Mouse (Mus musculus): ENCODE data around the gene Cysrt1. TPM values are rescaled to one million over a fixed set of nuclear protein-coding genes. Genes with fewer than 3 reads are reported as not detected.

Cysrt1 gene
- polyA plus RNA-seq, 1 experiment = not detected

GRCm38 (mm10) chr2:25286837-25287636 is 44.8 kb upstream of the Cysrt1 start:
- no peak for TF ChIP-seq GATA1 (IDR thresholded peaks at IDR 0.05; ENCODE audit: low read length)
- no peak for TF ChIP-seq TAL1 (IDR thresholded peaks at IDR 0.05; ENCODE audit: low read length)
- peaks cover 21% of the 10 kb centered on the region for H3K4me1 ChIP-seq (ENCODE audit: control insufficient read depth)
- peaks cover 3% of the 10 kb centered on the region; the same call in 1 of the 2 replicates for H3K9me3 ChIP-seq (ENCODE audit: control insufficient read depth, low read length)
- no peak overlapping the region for H3K4me3 ChIP-seq (replicated peaks)
- H3K36me3 ChIP-seq (ENCODE audit: control insufficient read depth) = peaks cover 43% of the 10 kb centered on the region
- H3K27me3 ChIP-seq (ENCODE audit: control insufficient read depth) = peaks cover 42% of the 10 kb centered on the region

GRCm38 (mm10) chr2:25286314-25286713 is 44.1 kb upstream of the Cysrt1 start:
- Histone ChIP-seq H3K9me3 (ENCODE audit: control insufficient read depth, low read length) (peaks cover 3% of the 10 kb centered on the region; the same call in 1 of the 2 replicates), H3K27me3 (ENCODE audit: control insufficient read depth) (peaks cover 35% of the 10 kb centered on the region), H3K36me3 (ENCODE audit: control insufficient read depth) (peaks cover 47% of the 10 kb centered on the region), H3K4me1 (ENCODE audit: control insufficient read depth) (peaks cover 19% of the 10 kb centered on the region), H3K4me3 (replicated peaks) (no peak overlapping the region)
- TF ChIP-seq GATA1 (IDR thresholded peaks at IDR 0.05; ENCODE audit: low read length) (no peak), TAL1 (IDR thresholded peaks at IDR 0.05; ENCODE audit: low read length) (no peak)

- peaks cover 55% of the 10 kb centered on the region for H3K36me3 ChIP-seq (ENCODE audit: control insufficient read depth)
- TF ChIP-seq TAL1 (IDR thresholded peaks at IDR 0.05; ENCODE audit: low read length) = no peak
- TF ChIP-seq GATA1 (IDR thresholded peaks at IDR 0.05; ENCODE audit: low read length) = no peak
- H3K4me1 ChIP-seq (ENCODE audit: control insufficient read depth) = peaks cover 19% of the 10 kb centered on the region
These were observed 43.3 kb upstream of the Cysrt1 start for GRCm38 (mm10) chr2:25285551-25285950.

GRCm38 (mm10) chr2:25278928-25279882 is 37.0 kb upstream of the Cysrt1 start:
- H3K27me3 ChIP-seq (ENCODE audit: control insufficient read depth) = no peaks in the 10 kb centered on the region
- peaks cover 96% of the 10 kb centered on the region for H3K36me3 ChIP-seq (ENCODE audit: control insufficient read depth)
- no peak overlapping the region for H3K4me3 ChIP-seq (replicated peaks)
- TF ChIP-seq TAL1 (IDR thresholded peaks at IDR 0.05; ENCODE audit: low read length) = no peak
- no peak for TF ChIP-seq GATA1 (IDR thresholded peaks at IDR 0.05; ENCODE audit: low read length)
- peaks cover 3% of the 10 kb centered on the region for H3K4me1 ChIP-seq (ENCODE audit: control insufficient read depth)
- H3K9me3 ChIP-seq (ENCODE audit: control insufficient read depth, low read length) = no peaks in the 10 kb centered on the region

More at GRCm38 (mm10) chr2:25285551-25285950, 43.3 kb upstream of the Cysrt1 start:
- no peak overlapping the region for H3K4me3 ChIP-seq (replicated peaks)
- peaks cover 2% of the 10 kb centered on the region; the same call in 1 of the 2 replicates for H3K9me3 ChIP-seq (ENCODE audit: control insufficient read depth, low read length)
- H3K27me3 ChIP-seq (ENCODE audit: control insufficient read depth) = peaks cover 27% of the 10 kb centered on the region

GRCm38 (mm10) chr2:25273010-25273409 is 30.8 kb upstream of the Cysrt1 start:
- Histone ChIP-seq H3K27me3 (ENCODE audit: control insufficient read depth) (no peaks in the 10 kb centered on the region), H3K4me3 (replicated peaks) (peak overlapping the region; percentile 84), H3K4me1 (ENCODE audit: control insufficient read depth) (peaks cover 53% of the 10 kb centered on the region), H3K9me3 (ENCODE audit: control insufficient read depth, low read length) (no peaks in the 10 kb centered on the region), H3K36me3 (ENCODE audit: control insufficient read depth) (peaks cover 86% of the 10 kb centered on the region)
- TF ChIP-seq TAL1 (IDR thresholded peaks at IDR 0.05; ENCODE audit: low read length) (no peak), GATA1 (IDR thresholded peaks at IDR 0.05; ENCODE audit: low read length) (no peak)

GRCm38 (mm10) chr2:25272515-25272914 is 30.3 kb upstream of the Cysrt1 start:
- H3K27me3 ChIP-seq (ENCODE audit: control insufficient read depth) = no peaks in the 10 kb centered on the region
- H3K4me1 ChIP-seq (ENCODE audit: control insufficient read depth) = peaks cover 58% of the 10 kb centered on the region
- no peaks in the 10 kb centered on the region for H3K9me3 ChIP-seq (ENCODE audit: control insufficient read depth, low read length)
- peak overlapping the region; percentile 84 for H3K4me3 ChIP-seq (replicated peaks)
- TF ChIP-seq TAL1 (IDR thresholded peaks at IDR 0.05; ENCODE audit: low read length) = no peak
- H3K36me3 ChIP-seq (ENCODE audit: control insufficient read depth) = peaks cover 86% of the 10 kb centered on the region

GRCm38 (mm10) chr2:25271827-25272511 is 29.7 kb upstream of the Cysrt1 start, which contains the start of the genes Ssna1 and Anapc2:
TSS of gene Ssna1 (minus strand) at chr2:25272438.
TSS of gene Anapc2 (plus strand) at chr2:25272478.
- H3K36me3 ChIP-seq (ENCODE audit: control insufficient read depth) = peaks cover 86% of the 10 kb centered on the region
- peaks cover 63% of the 10 kb centered on the region for H3K4me1 ChIP-seq (ENCODE audit: control insufficient read depth)
- H3K9me3 ChIP-seq (ENCODE audit: control insufficient read depth, low read length) = no peaks in the 10 kb centered on the region
- peak within 1 kb of the TSS; percentile 84 for H3K4me3 ChIP-seq (replicated peaks)
- no peaks in the 10 kb centered on the region for H3K27me3 ChIP-seq (ENCODE audit: control insufficient read depth)
- no peak for TF ChIP-seq TAL1 (IDR thresholded peaks at IDR 0.05; ENCODE audit: low read length)
- TF ChIP-seq GATA1 (IDR thresholded peaks at IDR 0.05; ENCODE audit: low read length) = no peak

GRCm38 (mm10) chr2:25267746-25268309 is 25.6 kb upstream of the Cysrt1 start:
- no peaks in the 10 kb centered on the region for H3K27me3 ChIP-seq (ENCODE audit: control insufficient read depth)
- no peak overlapping the region for H3K4me3 ChIP-seq (replicated peaks)
- peaks cover 52% of the 10 kb centered on the region for H3K36me3 ChIP-seq (ENCODE audit: control insufficient read depth)
- H3K9me3 ChIP-seq (ENCODE audit: control insufficient read depth, low read length) = no peaks in the 10 kb centered on the region
- peaks cover 89% of the 10 kb centered on the region for H3K4me1 ChIP-seq (ENCODE audit: control insufficient read depth)
- TF ChIP-seq GATA1 (IDR thresholded peaks at IDR 0.05; ENCODE audit: low read length) = no peak
- TF ChIP-seq TAL1 (IDR thresholded peaks at IDR 0.05; ENCODE audit: low read length) = no peak

Measured in erythroblast, embryonic 14.5 days (primary cell).